Mouse (Mus musculus) gastrocnemius, adult 2 months (tissue): ENCODE results near the gene Prr15l. TPM values are rescaled to one million over a fixed set of nuclear protein-coding genes. Genes with fewer than 3 reads are reported as not detected.

Experiments
- DNase-seq: peaks from one replicate; pipeline ENCODE4 v3.0.0; 2022
- H3K27ac ChIP-seq: fragments of 200-600 bp; 2 replicates; pipeline ENCODE4 v1.8.1; 2022; ENCODE audit warnings: mild to moderate bottlenecking
- H3K4me3 ChIP-seq: fragments of 200-600 bp; 2 replicates; pipeline ENCODE4 v1.8.1; 2022; ENCODE audit warnings: mild to moderate bottlenecking, moderate library complexity
- CTCF ChIP-seq: fragments of 200-600 bp; IDR thresholded peaks from 2 replicates; pipeline ENCODE4 v1.8.1; 2022; ENCODE audit warnings: antibody characterized with exemption, mild to moderate bottlenecking, moderate library complexity
- intact Hi-C: fragments of 180-260 bp; cut with DNase I; formaldehyde crosslinking; loops from one replicate; pipeline ENCODE4 v1.15.1; 2025
- total RNA-seq, 2 experiments: library from RNA; stranded (reverse); gene quantifications; 2 replicates each; pipeline ENCODE4 v1.2.3; 2021

The Prr15l gene
- total RNA-seq, 2 experiments from 2014 or later = not detected

DNA sequence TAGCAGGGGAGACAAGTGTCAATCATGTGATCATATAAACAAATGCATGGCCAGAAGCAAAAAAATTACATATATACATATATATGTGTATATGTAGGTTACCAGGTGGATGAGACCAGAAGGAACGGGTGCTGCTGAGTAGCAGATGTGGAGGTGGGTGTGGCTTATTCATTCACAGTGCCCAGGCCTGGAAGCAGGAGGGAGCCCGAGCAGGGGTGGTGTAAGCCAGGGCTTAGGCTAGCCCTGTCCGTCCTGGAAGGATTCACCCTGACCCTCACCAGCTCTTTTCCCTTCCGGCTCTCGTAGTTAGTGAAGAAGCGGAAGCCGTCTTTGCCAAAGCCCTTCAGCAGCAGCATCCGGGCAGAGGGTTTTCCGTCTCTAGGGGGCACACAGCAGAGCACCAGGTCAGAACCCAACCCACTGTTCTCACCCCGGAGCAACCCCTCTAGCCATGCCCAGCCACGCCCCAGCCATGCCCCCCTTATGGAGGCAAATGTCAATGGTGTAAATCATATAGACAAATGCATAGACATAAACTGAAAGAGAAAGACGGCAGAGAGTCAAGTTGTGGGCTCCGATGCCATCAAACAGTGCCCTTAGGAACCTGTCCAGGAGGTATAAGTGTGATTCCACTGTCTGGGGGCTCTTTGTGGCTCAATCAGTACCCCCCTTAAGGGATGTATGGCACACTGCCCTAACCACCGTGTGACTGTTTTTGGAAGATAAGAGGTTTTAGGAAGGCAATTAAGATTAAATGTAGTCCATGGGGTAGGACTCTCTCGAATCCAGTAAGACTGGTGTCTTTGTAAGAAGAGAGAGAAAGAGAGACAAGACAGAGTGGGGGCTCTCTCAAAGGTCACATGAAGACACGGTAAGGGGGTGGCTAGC lies 12.9 kb downstream of the Prr15l start:
- no peak for DNase-seq
- H3K27ac ChIP-seq = no peak overlapping the region
- TF ChIP-seq CTCF = no peak
- intact Hi-C loops = no loop called here
- no peak overlapping the region for H3K4me3 ChIP-seq

GRCm38 (mm10) chr11:96941989-96942590 lies 14.2 kb downstream of the Prr15l start:
- no peak overlapping the region for H3K27ac ChIP-seq
- no peak for DNase-seq
- no peak overlapping the region for H3K4me3 ChIP-seq
- TF ChIP-seq CTCF = no peak
- intact Hi-C loops = no loop called here

GRCm38 (mm10) chr11:96943746-96944304 lies 15.9 kb downstream of the Prr15l start, which contains the start of gene Pnpo:
Gene Pnpo (minus strand): TSS chr11:96943986.
- TF ChIP-seq CTCF = no peak
- peak within 1 kb of the TSS; percentile 89 for H3K27ac ChIP-seq
- peak within 1 kb of the TSS; percentile 74 for H3K4me3 ChIP-seq
- peak; percentile 92 for DNase-seq
- intact Hi-C loops = no loop called here

DNA sequence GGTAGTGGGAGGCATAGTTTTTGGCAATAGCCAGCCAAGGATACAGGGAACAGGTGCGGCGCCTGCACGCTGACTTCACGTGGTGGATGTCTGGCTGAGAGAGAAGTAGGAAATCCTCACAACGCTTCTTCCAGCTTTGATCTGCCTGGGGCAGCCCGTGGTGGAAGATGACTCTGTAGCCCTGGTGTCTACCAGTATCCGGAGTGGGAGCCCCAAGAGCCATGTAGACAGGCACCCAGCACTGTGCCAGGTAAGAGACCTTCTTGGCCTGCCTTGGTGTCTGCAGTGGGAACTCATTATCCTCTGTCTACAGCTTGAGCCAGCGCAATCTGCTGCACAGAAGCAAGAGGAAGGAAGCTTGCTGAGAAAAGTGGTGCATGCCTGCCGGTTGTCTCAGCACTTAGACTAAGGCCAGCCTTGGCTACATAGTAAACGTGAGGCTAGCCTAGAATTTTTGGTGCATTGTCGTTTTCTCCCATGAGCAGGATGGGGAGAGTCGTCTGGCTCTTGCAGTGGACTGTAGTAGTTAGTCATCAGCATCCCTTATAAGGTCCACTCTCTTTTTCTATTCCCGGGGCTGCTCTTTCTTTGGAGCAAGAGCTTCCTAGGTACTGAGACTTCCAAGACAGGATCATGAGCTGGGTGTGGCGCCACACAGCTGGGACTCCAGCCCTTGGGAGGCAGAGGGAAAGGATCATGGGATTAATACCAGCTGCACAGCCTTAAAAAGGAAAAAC lies 17.1 kb downstream of the Prr15l start:
- TF ChIP-seq CTCF = no peak
- peak overlapping the region; percentile 74 for H3K4me3 ChIP-seq
- intact Hi-C loops = no loop called here
- H3K27ac ChIP-seq = peak overlapping the region; percentile 89
- DNase-seq = peak; percentile 38

DNA sequence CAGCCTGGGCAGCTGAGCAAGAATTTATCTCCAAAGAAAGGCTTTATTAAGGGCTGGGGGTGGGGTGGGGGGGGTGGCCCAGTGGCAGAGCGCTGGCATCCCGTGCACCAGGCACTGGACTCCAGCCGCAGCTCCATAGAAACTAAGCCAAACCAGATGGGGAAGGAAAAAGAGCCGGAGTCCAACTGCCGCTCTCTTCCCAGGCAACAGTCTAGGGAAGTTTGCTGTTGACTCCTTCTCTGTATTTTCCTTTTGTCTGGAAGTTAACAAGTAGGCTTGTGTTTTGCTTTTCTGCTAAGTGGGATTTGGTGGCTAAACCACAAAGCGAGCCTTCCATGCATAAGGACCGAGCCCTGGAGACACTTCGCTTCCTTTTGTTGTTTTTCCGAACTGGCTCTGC lies 18.6 kb downstream of the Prr15l start:
- Histone ChIP-seq H3K27ac (peak overlapping the region; percentile 61), H3K4me3 (peak overlapping the region; percentile 35)
- no peak for TF ChIP-seq CTCF
- intact Hi-C loops = no loop called here
- no peak for DNase-seq

DNA sequence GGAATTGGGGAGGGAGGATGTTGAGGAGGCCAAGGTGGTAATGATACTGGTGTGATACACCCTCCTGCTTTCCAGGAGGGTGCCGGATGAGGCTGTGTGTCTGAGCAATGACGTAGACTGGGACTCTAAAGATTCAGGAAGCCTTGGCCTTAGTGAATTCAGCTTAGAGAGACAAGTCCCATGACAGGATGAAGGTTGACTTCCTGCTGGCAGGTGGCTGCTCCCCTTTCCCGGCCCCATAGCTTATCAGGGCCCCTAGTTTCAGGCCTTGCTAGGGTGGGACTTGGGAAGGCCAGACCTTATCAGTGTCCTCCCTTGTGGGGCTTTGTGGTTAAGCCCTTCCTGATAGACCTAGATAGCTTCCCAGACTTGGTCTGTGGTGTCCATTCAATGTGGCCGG lies 19.9 kb downstream of the Prr15l start:
- no peak for DNase-seq
- intact Hi-C loops = no loop called here
- no peak overlapping the region for H3K4me3 ChIP-seq
- no peak overlapping the region for H3K27ac ChIP-seq
- no peak for TF ChIP-seq CTCF

- intact Hi-C loops = no loop called here
- TF ChIP-seq CTCF = peak; percentile 40; the same call in 1 of the 2 replicates
- Histone ChIP-seq H3K27ac (no peak overlapping the region), H3K4me3 (no peak overlapping the region)
- DNase-seq = no peak
Observed at GRCm38 (mm10) chr11:96950767-96951166, 22.9 kb downstream of the Prr15l start.

DNA sequence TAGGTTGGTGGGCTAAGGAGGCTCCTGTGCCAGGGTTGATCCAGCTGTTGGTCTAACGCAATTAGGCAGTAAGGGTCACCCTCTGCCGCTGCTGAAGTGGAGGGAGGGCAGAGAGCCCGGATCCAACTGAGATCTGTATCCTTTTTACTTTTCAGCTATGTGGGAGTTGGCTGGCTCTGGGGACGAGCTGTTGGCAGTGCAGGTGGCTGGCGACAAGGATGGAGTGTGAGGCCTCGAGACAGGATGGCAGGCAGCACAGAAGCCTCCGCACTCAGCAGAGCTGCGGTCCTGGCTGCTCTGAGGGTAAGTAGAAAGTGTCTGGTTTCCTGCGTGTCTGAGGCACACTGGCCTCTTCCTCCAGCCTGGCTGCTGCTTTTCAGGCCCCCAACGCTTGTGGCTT lies 24.5 kb downstream of the Prr15l start:
- no peak for DNase-seq
- intact Hi-C loops = no loop called here
- TF ChIP-seq CTCF = no peak
- H3K27ac ChIP-seq = no peak overlapping the region
- no peak overlapping the region for H3K4me3 ChIP-seq

DNA sequence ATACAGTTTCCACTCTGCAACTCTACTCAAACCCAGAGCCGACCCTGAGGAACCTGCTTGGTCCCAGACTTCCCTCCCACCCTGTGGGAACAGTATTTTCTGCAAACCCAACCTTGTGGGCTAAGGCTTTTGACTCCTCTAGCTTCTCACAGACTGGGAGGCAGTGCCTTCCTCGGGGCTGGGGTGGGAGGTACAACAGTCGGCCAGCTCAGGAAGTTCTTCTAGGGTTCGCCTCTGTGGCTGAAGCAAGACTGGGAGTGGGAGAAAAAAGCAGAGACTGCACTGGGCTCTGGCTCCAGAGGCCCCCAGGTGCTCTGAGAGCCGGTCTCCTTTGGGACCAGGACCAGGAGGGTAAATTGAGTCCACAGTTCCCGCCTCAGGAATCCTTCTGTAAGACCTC lies 25.0 kb downstream of the Prr15l start:
- no peak for DNase-seq
- intact Hi-C loops = no loop called here
- no peak overlapping the region for H3K27ac ChIP-seq
- no peak for TF ChIP-seq CTCF
- H3K4me3 ChIP-seq = no peak overlapping the region

DNA sequence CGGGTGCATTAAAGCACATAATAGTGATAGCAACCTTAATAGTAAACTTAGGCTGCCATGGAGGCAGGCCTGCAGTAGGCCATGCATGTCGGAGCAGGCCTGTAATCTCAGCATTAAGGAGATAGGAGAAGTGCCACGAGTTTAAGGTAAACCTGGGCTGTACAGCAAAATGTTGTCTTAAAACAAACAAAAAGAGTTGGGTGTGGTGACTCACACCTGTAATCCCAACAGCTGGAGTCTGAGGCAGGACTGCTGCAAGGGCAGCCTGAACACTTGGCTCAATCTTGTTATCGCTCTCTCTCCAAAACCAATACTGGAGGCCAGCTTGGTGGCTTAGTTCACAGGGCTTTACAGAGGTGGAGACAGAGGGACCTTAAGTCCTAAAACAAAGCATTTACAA lies 27.2 kb downstream of the Prr15l start:
- TF ChIP-seq CTCF = no peak
- peak overlapping the region; percentile 70 for H3K27ac ChIP-seq
- 0 out of 2 replicates have a peak overlapping the region, but pooled peaks have one; percentile 11 for H3K4me3 ChIP-seq
- no peak for DNase-seq
- intact Hi-C loops = no loop called here

GRCm38 (mm10) chr11:96956009-96956724 lies 28.3 kb downstream of the Prr15l start:
- DNase-seq = peak; percentile 74
- intact Hi-C loops = no loop called here
- H3K4me3 ChIP-seq = 0 out of 2 replicates have a peak overlapping the region, but pooled peaks have one; percentile 20
- peak overlapping the region; percentile 70 for H3K27ac ChIP-seq
- peak; percentile 50 for TF ChIP-seq CTCF
